14 mouse cellular contexts compared by ENCODE assay signal in genomic region chr9:102890166-102890565, GRCm38 (mm10). TPM values are rescaled to one million over a fixed set of nuclear protein-coding genes. Genes with fewer than 3 reads are reported as not detected.
DNase-seq lines count a peak whose midpoint lies in the region; ATAC-seq and TF ChIP-seq lines count a peak whose summit lies in the region.
"Had no signal": no experiment of that assay in that cellular context is flagged by ENCODE, and none has a peak within 500 bp of the region (broad histone marks: within the 10 kb centered on the region; RNA-seq: fewer than 3 reads in every experiment).

No protein-coding gene starts in this region.

- DNase-seq in heart, postnatal 0 days (ENCODE audit: low spot score): peak; percentile 73
- DNase-seq in heart, adult 18-20 months: no peak
- DNase-seq in MEL-GATA-1-ER (ENCODE audit: extremely low read depth, low read depth) (peak; percentile 73), liver (peak; percentile 74)
- DNase-seq in lung, postnatal 25 days (ENCODE audit: low spot score): peak; percentile 34
- no peak for DNase-seq in left cerebral cortex, postnatal 10 days (ENCODE audit: extremely low spot score in 1 of 2, low spot score in 2 of 2)
- DNase-seq in hindbrain, embryonic 14.5 days (ENCODE audit: low spot score): no peak
- DNase-seq in gastrocnemius, postnatal 25 days: no peak
- DNase-seq: adrenal gland, postnatal 36 days; cerebellum, adult 9-10 months; layer of hippocampus, adult 9-11 months had no signal

- intact Hi-C loops in left cerebral cortex, postnatal 10 days (cut with DNase I): no loop called here

- 14% methylated on average over 9 of the region's 9 CpGs for WGBS in heart, postnatal 0 days
- WGBS in hindbrain, embryonic 14.5 days: 73% methylated on average over 9 of the region's 9 CpGs

- H3K27ac ChIP-seq in heart, postnatal 0 days (ENCODE audit: low read depth): 0 out of 2 replicates have a peak overlapping the region, but pooled peaks have one; percentile 26
- H3K27ac ChIP-seq in hindbrain, embryonic 14.5 days: no peak overlapping the region
- H3K27ac ChIP-seq: embryonic facial prominence, embryonic 10.5 days; hindbrain, embryonic 15.5 days; limb, embryonic 13.5 days had no signal

- no peak overlapping the region for H3K4me2 ChIP-seq in heart, postnatal 0 days (ENCODE audit: low read depth, low read length)
- H3K4me2 ChIP-seq in hindbrain, embryonic 14.5 days (replicated peaks): no peak overlapping the region
- H3K4me2 ChIP-seq: hindbrain, embryonic 15.5 days; limb, embryonic 13.5 days had no signal

- H3K9me3 ChIP-seq in heart, postnatal 0 days (replicated peaks; ENCODE audit: control insufficient read depth, low read length): no peaks in the 10 kb centered on the region
- H3K9me3 ChIP-seq in hindbrain, embryonic 14.5 days (ENCODE audit: control insufficient read depth, low read length): no peaks in the 10 kb centered on the region
- H3K9me3 ChIP-seq: embryonic facial prominence, embryonic 10.5 days; hindbrain, embryonic 15.5 days; limb, embryonic 13.5 days had no signal

- peaks cover 41% of the 10 kb centered on the region for H3K36me3 ChIP-seq in heart, postnatal 0 days (replicated peaks; ENCODE audit: control insufficient read depth, insufficient read depth, low read length)
- peaks cover 72% of the 10 kb centered on the region for H3K36me3 ChIP-seq in hindbrain, embryonic 14.5 days (replicated peaks; ENCODE audit: control insufficient read depth, insufficient read depth)

- no peaks in the 10 kb centered on the region for H3K4me1 ChIP-seq in heart, postnatal 0 days (ENCODE audit: control insufficient read depth, insufficient read depth)
- H3K4me1 ChIP-seq in hindbrain, embryonic 14.5 days (replicated peaks; ENCODE audit: control insufficient read depth, insufficient read depth, low read length): no peaks in the 10 kb centered on the region
- H3K4me1 ChIP-seq: embryonic facial prominence, embryonic 10.5 days; hindbrain, embryonic 15.5 days; limb, embryonic 13.5 days had no signal

- H3K4me3 ChIP-seq in heart, postnatal 0 days (ENCODE audit: low read depth, low read length): no peak overlapping the region
- no peak overlapping the region for H3K4me3 ChIP-seq in hindbrain, embryonic 14.5 days (replicated peaks; ENCODE audit: low read length)
- H3K4me3 ChIP-seq: embryonic facial prominence, embryonic 10.5 days; hindbrain, embryonic 15.5 days; limb, embryonic 13.5 days had no signal

- no peaks in the 10 kb centered on the region for H3K27me3 ChIP-seq in heart, postnatal 0 days (ENCODE audit: control insufficient read depth, insufficient read depth, low read length)
- no peaks in the 10 kb centered on the region for H3K27me3 ChIP-seq in hindbrain, embryonic 14.5 days (ENCODE audit: control insufficient read depth, insufficient read depth, low read length)
- H3K27me3 ChIP-seq: hindbrain, embryonic 15.5 days; limb, embryonic 13.5 days had no signal

- TF ChIP-seq CTCF in heart, postnatal 0 days (IDR thresholded peaks at IDR 0.05; ENCODE audit: low read depth): no peak

- peak; percentile 89 for ATAC-seq in heart, postnatal 0 days (ENCODE audit: insufficient read depth, low read depth)
- ATAC-seq in hindbrain, embryonic 14.5 days (ENCODE audit: low FRiP score): no peak

- H3K9ac ChIP-seq in heart, postnatal 0 days (replicated peaks; ENCODE audit: low read depth, low read length): no peak overlapping the region
- no peak overlapping the region for H3K9ac ChIP-seq in hindbrain, embryonic 14.5 days
- H3K9ac ChIP-seq: hindbrain, embryonic 15.5 days; limb, embryonic 13.5 days had no signal

- no peak for TF ChIP-seq EP300 in heart, postnatal 0 days (IDR thresholded peaks at IDR 0.05; ENCODE audit: low read depth)

RNA-seq across cellular contexts. Expression of gene Ryk, which starts 55.4 kb away (rescaled TPM):
- 60.2 and 66.1 TPM in 2 replicates for total RNA-seq in heart, postnatal 0 days (2014; rRNA removed; ENCODE audit: low replicate concordance)
- 8.2 and 8.8 TPM in 2 replicates for polyA plus RNA-seq in heart, postnatal 0 days (2015; fragmentation: Nextera tagmentation; extraction: Ambion mirVana)
- 10 to 100 TPM; 35.6 to 40.0 TPM for total RNA-seq in heart, adult 18-20 months (2021)
- 10 to 100 TPM; 29.2 to 30.1 TPM for total RNA-seq in left cerebral cortex, postnatal 10 days (2021)
- polyA plus RNA-seq in hindbrain, embryonic 14.5 days (2014; fragmentation: Nextera tagmentation; extraction: Ambion mirVana): 14.1 and 14.5 TPM in 2 replicates
- total RNA-seq in gastrocnemius, postnatal 25 days (2021): 10 to 100 TPM; 38.9 to 45.1 TPM

Comparison
In these comparisons a context has a peak if more than half of its experiments do, and no peak if none do; other contexts are left out.
1. DNase-seq: peak in heart, postnatal 0 days (single experiment), MEL-GATA-1-ER (single experiment), liver (single experiment) and lung, postnatal 25 days (single experiment); none in heart, adult 18-20 months (0 of 2), left cerebral cortex, postnatal 10 days (0 of 2), hindbrain, embryonic 14.5 days (single experiment) and gastrocnemius, postnatal 25 days (single experiment).